Mouse (Mus musculus) urinary bladder, postnatal 0 days (tissue): ENCODE measurements around the gene Onecut3. TPM values are rescaled to one million over a fixed set of nuclear protein-coding genes. Genes with fewer than 3 reads are reported as not detected.

Experiments used
- polyA plus RNA-seq: library from polyadenylated mRNA; unstranded; fragments of >200 nt; fragmentation: Nextera tagmentation; extraction: Ambion mirVana; gene quantifications from 2 replicates; pipeline ENCODE4 v1.2.1, GENCODE M21; 2015

Onecut3 gene
- polyA plus RNA-seq, result not detected in 2 replicates

GRCm38 (mm10) chr10:80494732-80495131 lies at the start of gene Onecut3:
Onecut3 (plus strand) TSS chr10:80494835.

DNA sequence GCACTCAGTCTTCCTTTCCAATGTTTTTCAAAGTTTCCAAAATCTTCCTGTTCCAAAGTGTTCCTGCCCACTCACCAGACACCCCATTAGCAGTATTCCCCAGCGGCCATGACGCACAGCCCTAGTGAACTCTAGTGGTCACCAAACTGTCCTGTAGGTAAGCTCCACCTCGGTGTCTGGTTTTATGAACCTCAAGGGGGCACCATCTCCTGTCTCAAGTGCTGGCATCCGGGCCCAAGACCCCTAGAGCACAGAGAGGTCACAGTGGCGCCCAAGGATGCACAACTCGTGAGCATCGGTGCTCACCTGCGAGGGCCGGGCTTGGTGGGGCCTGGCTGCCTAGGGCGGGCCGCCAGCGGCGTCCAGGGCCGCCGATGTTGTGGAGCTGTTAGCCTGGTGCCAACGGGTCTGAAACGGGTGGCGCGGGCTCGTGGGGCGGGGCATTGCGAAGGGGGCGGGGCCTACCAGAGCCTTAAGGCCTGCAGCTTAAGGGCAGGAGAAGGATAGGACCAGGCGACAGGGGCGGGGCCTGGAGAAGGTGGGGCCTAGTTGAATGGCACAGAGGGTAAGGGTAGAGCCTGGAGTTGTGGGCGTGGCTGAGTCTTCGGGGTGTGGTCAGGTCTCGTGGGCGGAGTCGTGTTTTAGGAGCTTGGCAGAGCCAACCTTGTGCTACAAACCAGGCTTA lies 44.2 kb downstream of the Onecut3 start, which contains the start of gene Atp8b3:
Atp8b3 (minus strand) TSS at position 415 of the 685 bp plus-strand sequence.

DNA sequence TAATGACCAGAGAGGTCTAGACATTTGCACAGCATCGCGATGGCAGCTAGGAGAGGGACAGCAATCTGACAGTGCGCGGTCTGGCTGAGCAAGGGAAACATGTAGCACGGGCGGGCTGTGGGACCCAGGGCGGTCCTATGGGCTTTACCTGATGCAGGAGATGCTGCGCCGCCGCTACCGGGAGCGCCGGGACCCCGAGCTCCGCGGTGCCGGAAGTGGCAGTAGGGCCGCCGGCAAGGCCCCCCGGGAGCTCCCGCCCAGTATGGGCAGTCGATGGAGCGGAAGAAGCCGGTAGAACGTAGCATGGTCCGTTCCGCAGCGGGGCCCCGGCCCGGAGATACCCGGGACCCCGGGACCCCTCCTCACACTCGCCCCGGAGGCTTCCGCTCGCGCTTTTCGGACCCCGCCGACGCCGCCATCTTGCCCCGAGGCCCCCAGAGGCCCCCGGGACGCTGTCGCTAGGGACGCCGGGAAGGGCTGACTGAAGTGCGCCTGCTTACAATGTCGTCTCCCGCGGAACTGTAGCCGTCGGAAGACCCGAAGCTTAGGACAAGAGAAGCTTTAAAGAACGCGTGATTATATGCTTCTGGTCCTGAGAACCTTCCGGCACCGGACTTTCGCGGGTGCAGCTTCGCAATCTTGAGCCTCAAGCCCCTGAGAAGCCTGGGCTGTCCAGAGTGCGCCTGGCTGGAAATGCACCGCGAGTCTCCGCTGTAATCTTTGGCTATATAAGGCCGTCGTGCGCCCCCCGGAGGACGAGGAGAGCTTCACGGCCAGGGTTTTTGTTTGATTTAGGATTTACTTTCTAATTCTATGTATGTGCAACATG lies 66.7 kb downstream of the Onecut3 start, which contains the start of gene Rexo1:
Rexo1 (minus strand) TSS at position 445 of the 829 bp plus-strand sequence.

Other genes starting within 250 kb of the Onecut3 start
- gene Ndufs7, start 245.7 kb upstream of the Onecut3 start, polyA plus RNA-seq, result 297 and 358 TPM in 2 replicates
- gene Gamt, start 233.8 kb upstream of the Onecut3 start, polyA plus RNA-seq, result 21.6 and 22.3 TPM in 2 replicates
- gene Dazap1, start 233.3 kb upstream of the Onecut3 start, polyA plus RNA-seq, result 25.8 and 28.0 TPM in 2 replicates
- 647 and 717 TPM in 2 replicates for gene Rps15, start 202.4 kb upstream of the Onecut3 start, polyA plus RNA-seq
- gene Apc2, start 198.9 kb upstream of the Onecut3 start, polyA plus RNA-seq, result 0.36 and 0.45 TPM in 2 replicates
- 39.5 and 42.5 TPM in 2 replicates for gene 2310011J03Rik, start 174.3 kb upstream of the Onecut3 start, polyA plus RNA-seq
- 1.3 and 2.2 TPM in 2 replicates for gene Pcsk4, start 165.3 kb upstream of the Onecut3 start, polyA plus RNA-seq
- 17.3 and 20.4 TPM in 2 replicates for gene Reep6, start 164.9 kb upstream of the Onecut3 start, polyA plus RNA-seq
- 21.4 and 22.9 TPM in 2 replicates for gene Adamtsl5, start 146.4 kb upstream of the Onecut3 start, polyA plus RNA-seq
- not detected in 2 replicates for gene Plk5, start 138.4 kb upstream of the Onecut3 start, polyA plus RNA-seq
- gene Mex3d, start 107.2 kb upstream of the Onecut3 start, polyA plus RNA-seq, result 3.7 and 4.2 TPM in 2 replicates
- 93.3 and 96.5 TPM in 2 replicates for gene Mbd3, start 95.3 kb upstream of the Onecut3 start, polyA plus RNA-seq
- 829 and 1,098 TPM in 2 replicates for gene Uqcr11, start 88.0 kb upstream of the Onecut3 start, polyA plus RNA-seq
- gene Tcf3, start 61.2 kb upstream of the Onecut3 start, polyA plus RNA-seq, result 28.2 and 29.8 TPM in 2 replicates
- gene Atp8b3, start 44.3 kb downstream of the Onecut3 start, polyA plus RNA-seq, result 0.05 and 0.07 TPM in 2 replicates
- 8.7 and 9.3 TPM in 2 replicates for gene Rexo1, start 66.7 kb downstream of the Onecut3 start, polyA plus RNA-seq
- gene Klf16, start 82.5 kb downstream of the Onecut3 start, polyA plus RNA-seq, result 8.8 and 9.9 TPM in 2 replicates
- 73.0 and 80.4 TPM in 2 replicates for gene Abhd17a, start 95.5 kb downstream of the Onecut3 start, polyA plus RNA-seq
- 62.1 and 62.3 TPM in 2 replicates for gene Scamp4, start 108.0 kb downstream of the Onecut3 start, polyA plus RNA-seq
- 3.7 and 5.5 TPM in 2 replicates for gene Adat3, start 108.0 kb downstream of the Onecut3 start, polyA plus RNA-seq
- 0.82 and 1.4 TPM in 2 replicates for gene Gm49322, start 111.2 kb downstream of the Onecut3 start, polyA plus RNA-seq
- 95.0 and 98.7 TPM in 2 replicates for gene Csnk1g2, start 128.0 kb downstream of the Onecut3 start, polyA plus RNA-seq
- 29.3 and 31.7 TPM in 2 replicates for gene Btbd2, start 162.2 kb downstream of the Onecut3 start, polyA plus RNA-seq
- gene Mknk2, start 183.3 kb downstream of the Onecut3 start, polyA plus RNA-seq, result 40.8 and 44.3 TPM in 2 replicates
- gene Mob3a, start 207.1 kb downstream of the Onecut3 start, polyA plus RNA-seq, result 64.5 and 80.1 TPM in 2 replicates
- gene Izumo4, start 207.3 kb downstream of the Onecut3 start, polyA plus RNA-seq, result 16.9 and 19.6 TPM in 2 replicates
- gene Ap3d1, start 247.4 kb downstream of the Onecut3 start, polyA plus RNA-seq, result 44.7 and 50.1 TPM in 2 replicates